Mouse (Mus musculus): ENCODE data around the gene Wfdc15b. TPM values are rescaled to one million over a fixed set of nuclear protein-coding genes. Genes with fewer than 3 reads are reported as not detected.

Gene Wfdc15b
- total RNA-seq, 2 experiments from 2014 or later: not detected

DNA sequence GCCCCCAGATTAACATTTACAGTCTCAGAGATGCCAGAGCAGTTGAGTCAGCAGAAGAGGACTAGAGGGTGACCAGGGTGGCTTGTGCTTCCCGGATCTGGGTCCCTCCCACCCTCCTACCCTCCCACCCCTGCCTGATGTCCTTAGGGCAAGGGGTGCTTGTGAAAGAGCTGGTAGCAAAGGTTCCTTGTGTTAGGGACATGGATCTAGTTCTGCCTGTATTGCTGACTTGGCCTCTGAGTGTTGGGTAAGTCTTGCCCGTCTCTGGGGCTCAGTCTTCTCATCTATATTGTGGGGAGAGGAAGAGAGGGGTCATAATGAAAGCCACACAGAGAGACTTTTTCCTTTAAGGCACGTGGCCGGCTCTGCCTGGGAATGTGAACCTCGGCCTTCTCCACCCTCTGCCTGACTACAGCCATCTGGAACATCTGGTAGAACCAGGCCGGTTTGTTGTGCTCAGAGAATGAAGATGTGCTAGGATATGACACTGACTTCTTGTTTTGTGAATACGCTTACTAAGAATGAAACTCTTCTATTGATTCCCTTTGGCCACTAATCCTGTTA, 38.7 kb downstream of the Wfdc15b start, which contains the start of gene Wfdc5:
Gene Wfdc5 (minus strand): TSS at position 51 of the 564 bp plus-strand sequence.
- no peak for DNase-seq (ENCODE audit: low spot score in 2 of 2)
- intact Hi-C loops (cut with DNase I): loop anchor here (10.0 kb wide), 1 partner anchor 202 kb away; the partner anchor contains the start of gene Slpi

DNA sequence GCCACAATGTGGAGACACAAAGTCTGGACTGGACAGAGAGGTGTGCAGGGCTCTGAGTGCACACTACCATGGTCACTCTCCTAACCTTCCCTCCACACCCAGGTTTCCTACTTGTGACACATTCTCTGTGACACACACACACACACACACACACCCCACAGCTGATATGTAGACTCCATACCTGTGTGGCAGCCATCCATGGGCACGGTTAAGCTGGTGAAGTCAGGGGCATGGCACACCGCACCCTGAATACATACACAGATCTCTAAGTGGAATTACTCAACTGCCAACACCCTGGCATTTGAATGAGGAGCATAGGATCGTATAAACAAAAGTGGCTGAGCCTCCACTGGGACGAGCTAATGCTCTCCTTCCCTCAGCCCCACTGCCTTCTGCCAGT, 40.7 kb downstream of the Wfdc15b start:
- intact Hi-C loops (cut with DNase I): loop anchor here (10.0 kb wide), 1 partner anchor 204 kb away; the partner anchor contains the start of gene Slpi
- no peak for DNase-seq (ENCODE audit: low spot score in 2 of 2)

DNA sequence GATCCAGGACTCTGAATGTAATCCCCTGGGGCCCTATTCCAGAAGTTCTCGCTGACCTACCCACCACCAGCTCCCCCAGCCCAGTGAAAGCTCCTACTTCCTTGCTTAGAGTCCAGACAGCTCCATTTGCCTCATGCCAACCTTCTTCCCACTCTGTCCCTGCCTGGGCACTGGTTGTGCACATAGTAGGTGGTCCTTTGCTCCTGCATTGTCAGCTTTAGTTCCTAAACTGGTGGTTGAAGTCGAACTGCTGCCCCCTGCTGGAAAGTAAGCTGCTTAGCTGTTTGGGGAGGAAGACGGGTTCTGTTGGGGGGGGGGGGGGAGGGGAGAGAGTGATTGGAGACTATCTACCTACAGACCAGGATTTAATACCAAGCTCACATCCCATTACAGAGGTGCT, 41.3 kb downstream of the Wfdc15b start:
- intact Hi-C loops (cut with DNase I): loop anchor here (10.0 kb wide), 1 partner anchor 205 kb away; the partner anchor contains the start of gene Slpi
- no peak for DNase-seq (ENCODE audit: low spot score in 2 of 2)

DNA sequence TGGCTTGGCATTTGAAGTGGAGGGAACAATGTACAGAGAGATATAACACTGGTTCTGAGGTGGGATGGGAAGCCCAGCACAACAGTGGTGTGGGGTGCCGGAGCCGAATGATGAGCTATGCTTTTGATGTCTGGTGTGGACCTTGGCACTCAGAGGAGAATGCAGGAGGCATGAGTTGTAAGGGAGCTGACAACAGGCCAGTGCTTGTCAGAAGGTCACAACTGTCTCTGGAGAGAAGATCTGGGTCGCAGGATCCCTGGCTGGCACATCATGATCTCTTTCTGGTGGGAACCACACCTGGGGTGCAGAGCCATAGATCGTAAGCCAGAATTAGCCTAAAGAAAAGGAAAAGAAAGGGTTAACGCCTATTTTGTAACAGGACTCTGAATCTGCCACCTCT, 43.6 kb downstream of the Wfdc15b start:
- intact Hi-C loops (cut with DNase I): no loop called here
- DNase-seq (ENCODE audit: low spot score in 2 of 2): no peak

DNA sequence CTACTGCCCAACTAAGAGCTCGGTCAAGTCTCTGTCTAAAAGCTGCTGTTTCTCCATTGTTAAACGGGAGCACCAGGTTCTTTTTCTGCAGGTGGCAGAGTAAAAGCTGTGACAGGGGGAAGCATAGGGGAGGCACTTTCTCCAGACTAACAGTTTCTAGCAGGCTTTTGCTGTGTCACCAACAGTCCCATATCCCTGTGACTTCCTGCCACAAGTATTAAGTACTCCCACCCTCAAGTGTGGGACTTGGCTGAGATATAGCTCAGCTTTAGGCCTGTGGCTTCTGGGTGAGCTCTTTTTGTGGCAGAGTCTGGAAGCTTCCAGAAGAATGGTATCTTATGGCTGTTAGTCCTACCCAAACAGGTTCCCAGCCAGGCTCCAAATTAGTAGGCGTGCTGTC, 45.6 kb downstream of the Wfdc15b start:
- intact Hi-C loops (cut with DNase I): no loop called here

DNA sequence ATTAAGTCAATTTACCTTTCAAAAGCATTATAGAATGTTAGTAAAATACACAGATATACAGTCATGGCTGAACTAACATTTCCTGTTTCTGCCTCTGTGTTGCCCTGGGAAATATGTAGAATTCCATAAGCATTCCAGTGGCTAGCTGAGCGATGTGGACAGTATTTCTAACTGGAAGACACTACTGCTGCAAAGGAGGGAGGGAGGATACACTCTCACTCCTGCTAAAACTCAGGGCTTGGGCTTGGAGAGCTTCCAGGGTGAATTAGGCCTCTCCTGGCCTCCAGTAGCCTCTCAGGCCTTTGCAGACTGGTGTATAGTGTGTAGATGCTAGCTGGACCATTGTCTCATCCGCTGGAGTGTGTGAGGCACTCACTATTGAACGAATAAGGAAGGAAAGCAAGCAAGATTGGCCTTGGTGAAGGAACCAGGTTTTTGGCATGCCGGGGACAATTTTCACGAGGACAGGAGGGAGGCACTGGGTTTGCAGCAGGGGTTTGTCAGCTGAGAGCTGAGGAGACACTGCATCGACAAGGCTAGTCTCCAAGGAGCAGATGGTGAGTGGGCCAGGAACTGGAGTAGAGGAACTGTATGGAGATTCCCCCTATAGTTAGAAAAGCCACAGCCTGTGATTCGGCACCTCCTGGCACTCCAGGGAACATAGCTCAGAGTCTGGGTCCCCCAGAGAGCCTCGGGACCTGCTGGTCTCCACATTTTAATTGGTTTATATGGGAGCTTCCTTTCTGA, 46.6 kb downstream of the Wfdc15b start:
- peak; percentile 83 to 87 for DNase-seq (ENCODE audit: low spot score in 2 of 2)
- intact Hi-C loops (cut with DNase I): loop anchor here (5.0 kb wide), 1 partner anchor 38 kb away; no protein-coding TSS in a partner anchor

More for the DNA sequence above, 45.6 kb downstream of the Wfdc15b start:
- DNase-seq (ENCODE audit: low spot score in 2 of 2): no peak

DNA sequence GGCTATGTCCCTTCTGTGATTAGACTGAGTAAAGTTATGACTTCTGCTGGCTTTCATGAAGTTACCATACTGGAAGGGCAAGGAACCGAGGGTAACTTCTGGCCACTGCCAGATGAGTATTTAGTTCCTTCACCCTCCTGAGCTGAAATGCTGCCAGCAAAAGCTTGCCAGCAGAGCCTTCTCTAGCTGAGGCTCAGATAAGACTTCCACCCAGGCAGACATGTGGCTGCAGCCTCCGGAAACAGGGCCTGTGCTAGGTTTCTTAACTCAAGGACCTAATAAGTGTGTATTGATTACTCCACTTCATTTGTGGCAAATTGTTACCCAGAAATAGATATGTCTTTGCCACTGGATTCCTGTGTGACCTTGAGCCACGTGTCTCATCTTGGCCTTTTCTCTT, 48.1 kb downstream of the Wfdc15b start:
- intact Hi-C loops (cut with DNase I): loop anchor here (5.0 kb wide), 1 partner anchor 36 kb away; no protein-coding TSS in a partner anchor
- DNase-seq (ENCODE audit: low spot score in 2 of 2): no peak

DNA sequence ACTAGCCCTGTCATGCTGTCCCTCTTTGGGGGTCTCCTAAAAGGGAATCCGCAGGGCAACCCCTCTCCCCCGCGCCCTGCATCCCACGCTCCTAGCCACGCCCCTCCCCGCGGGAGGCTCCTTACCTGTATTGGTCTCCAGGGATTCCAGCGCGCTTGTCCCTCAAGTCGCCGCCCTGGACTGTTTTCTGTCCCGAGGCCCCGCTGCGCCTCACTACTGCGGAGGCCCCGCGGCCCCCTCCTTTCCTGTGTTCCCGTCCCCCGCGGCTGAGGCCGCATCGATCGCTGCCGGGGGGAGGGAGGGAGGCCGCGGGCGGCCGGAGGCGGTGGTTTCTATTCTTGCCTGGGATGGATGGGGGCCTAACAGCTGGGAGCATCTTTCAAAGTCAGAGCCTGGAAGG, 50.6 kb downstream of the Wfdc15b start, which contains the start of gene Kcns1:
Gene Kcns1 (minus strand): TSS at position 212 of the 400 bp plus-strand sequence.
- intact Hi-C loops (cut with DNase I): loop anchor here (5.0 kb wide), 1 partner anchor 34 kb away; no protein-coding TSS in a partner anchor
- DNase-seq (ENCODE audit: low spot score in 2 of 2): peak in 1 of 2 experiments; percentile 47

DNA sequence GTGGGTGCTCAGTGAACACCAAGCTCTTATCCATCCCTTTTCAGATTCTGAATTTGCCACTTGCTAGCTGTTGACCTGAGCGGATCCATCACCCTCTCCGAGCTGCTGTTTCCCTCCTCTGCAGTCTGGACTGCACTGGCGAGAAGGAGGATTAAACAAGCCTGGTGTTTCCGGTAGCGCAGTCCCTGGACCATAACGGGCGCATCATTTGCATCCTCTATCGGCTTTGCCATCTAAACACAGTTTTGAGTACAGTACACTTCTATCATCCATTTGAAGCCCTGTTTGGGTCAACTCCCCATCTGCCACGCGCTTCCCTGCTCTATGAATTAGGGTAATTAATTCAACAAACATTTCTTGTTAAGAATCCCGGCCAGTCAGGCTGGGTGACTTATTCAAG, 51.1 kb downstream of the Wfdc15b start:
- intact Hi-C loops (cut with DNase I): loop anchor here (5.0 kb wide), 1 partner anchor 33 kb away; no protein-coding TSS in a partner anchor

DNA sequence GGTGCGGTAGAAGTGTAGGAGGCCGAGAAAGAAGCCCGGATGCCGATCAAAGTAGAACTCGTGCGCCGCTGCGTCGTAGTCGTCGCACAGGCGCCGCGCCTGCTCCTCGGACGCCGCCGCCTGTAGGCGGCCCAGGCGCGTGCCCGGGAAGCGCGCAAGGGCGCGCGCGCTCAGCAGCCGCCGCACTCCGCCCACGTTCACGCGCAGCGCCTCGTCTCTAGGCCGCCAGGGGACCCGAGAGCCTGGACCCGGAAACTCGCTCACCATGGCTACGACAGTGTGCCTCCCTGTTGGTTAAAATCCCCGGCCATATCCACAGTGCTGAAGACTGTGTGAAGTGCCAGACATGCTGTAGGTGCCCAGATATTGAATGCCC, 52.9 kb downstream of the Wfdc15b start:
- peak; percentile 50 to 62 for DNase-seq (ENCODE audit: low spot score in 2 of 2)
- intact Hi-C loops (cut with DNase I): no loop called here

More for the DNA sequence above, 51.1 kb downstream of the Wfdc15b start:
- no peak for DNase-seq (ENCODE audit: low spot score in 2 of 2)

DNA sequence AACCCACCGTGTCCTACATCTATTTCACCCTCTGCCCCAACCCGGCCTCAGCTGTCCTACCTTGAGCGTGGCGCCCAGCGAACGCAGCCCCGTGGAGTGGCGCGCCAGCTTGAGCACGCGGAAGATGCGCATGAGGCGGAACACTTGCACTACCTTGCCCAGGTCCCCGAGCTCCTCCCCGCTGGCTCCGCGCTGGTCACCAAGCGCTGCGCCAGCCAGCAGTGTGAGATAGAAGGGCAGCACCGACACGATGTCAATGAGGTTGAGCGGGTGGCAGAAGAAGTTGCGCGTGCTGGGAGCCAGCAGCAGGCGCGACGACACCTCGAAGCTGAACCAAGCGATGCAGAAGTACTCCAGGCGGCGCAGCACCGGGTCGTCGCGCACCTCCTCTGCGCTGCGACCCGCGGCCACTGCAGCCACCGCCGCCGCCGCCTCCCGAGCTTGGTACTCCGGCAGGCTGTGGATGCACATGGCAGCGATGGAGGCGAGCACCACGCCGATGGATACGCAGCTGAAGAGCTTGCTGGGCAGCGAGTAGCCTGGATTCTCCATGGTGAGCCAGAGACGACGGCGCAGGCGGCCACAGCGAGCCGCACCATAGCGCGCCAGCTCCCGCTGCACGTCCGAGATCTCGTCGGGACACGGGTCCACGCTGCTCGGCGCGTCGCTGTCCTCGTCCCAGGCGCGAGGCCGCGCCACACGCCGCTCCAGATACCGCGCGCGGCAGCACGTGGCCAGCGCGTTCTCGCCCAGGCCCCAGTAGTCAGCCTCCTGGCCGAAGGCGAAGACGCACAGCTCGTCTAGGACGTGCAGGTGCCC, 53.5 kb downstream of the Wfdc15b start:
- DNase-seq (ENCODE audit: low spot score in 2 of 2): peak in 1 of 2 experiments; percentile 28

DNA sequence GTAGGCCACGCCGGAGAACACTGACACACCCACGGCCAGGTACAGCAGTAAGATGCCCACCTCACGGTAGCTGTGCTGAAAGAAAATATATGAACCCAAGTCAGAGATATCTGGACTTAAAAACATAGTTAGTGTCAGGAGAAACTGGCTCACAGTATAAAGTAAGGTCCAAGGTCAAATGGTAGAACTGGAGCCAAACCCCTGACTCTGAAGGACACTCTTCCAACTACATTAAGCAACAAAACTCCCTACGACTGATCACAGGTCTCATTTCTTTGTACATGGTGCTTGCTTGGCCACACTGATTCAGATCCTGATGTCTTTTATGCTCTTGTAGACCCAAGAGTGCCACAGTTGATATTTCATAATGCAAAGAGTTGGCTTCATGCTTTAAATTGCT, 56.5 kb downstream of the Wfdc15b start:
- no peak for DNase-seq (ENCODE audit: low spot score in 2 of 2)
- intact Hi-C loops (cut with DNase I): no loop called here

More for the DNA sequence above, 53.5 kb downstream of the Wfdc15b start:
- intact Hi-C loops (cut with DNase I): no loop called here

Other genes with a start within 250 kb of the Wfdc15b start
- 100 to 1,000 TPM; 422 to 471 TPM for gene Ywhab, start 226.7 kb downstream of the Wfdc15b start, total RNA-seq (2021)
- gene Pabpc1l, start 196.2 kb downstream of the Wfdc15b start, total RNA-seq (2021): 1 to 10 TPM in 1 of 2 experiments, under 1 TPM in 1; 0.44 to 2.0 TPM
- 10 to 100 TPM; 31.1 to 39.7 TPM for gene Stk4, start 151.3 kb downstream of the Wfdc15b start, total RNA-seq (2021)
- gene Tomm34, start 150.5 kb downstream of the Wfdc15b start, total RNA-seq (2021): 10 to 100 TPM; 72.6 to 72.8 TPM
- gene Kcns1, start 50.5 kb downstream of the Wfdc15b start, total RNA-seq (2021): 10 to 100 TPM; 15.7 to 20.3 TPM
- gene Wfdc5, start 38.9 kb downstream of the Wfdc15b start, total RNA-seq (2021): not detected
- gene Wfdc12, start 31.1 kb downstream of the Wfdc15b start, total RNA-seq (2021): not detected
- gene Wfdc15a, start 21.5 kb downstream of the Wfdc15b start, total RNA-seq (2021): not detected
- gene Svs2, start 16.8 kb upstream of the Wfdc15b start, total RNA-seq (2021): not detected
- gene Svs3b, start 35.0 kb upstream of the Wfdc15b start, total RNA-seq (2021): not detected
- gene Svs4, start 56.8 kb upstream of the Wfdc15b start, total RNA-seq (2021): not detected
- gene Svs3a, start 67.6 kb upstream of the Wfdc15b start, total RNA-seq (2021): not detected
- not detected for gene Svs6, start 95.1 kb upstream of the Wfdc15b start, total RNA-seq (2021)
- not detected for gene Svs5, start 111.1 kb upstream of the Wfdc15b start, total RNA-seq (2021)
- 1 to 10 TPM; 1.0 to 1.5 TPM for gene Slpi, start 167.4 kb upstream of the Wfdc15b start, total RNA-seq (2021)
- under 1 TPM; 0.30 to 0.34 TPM for gene Rbpjl, start 181.5 kb upstream of the Wfdc15b start, total RNA-seq (2021)
- gene Matn4, start 183.5 kb upstream of the Wfdc15b start, total RNA-seq (2021): 10 to 100 TPM; 11.4 to 13.0 TPM
- 10 to 100 TPM; 98.5 TPM for gene Sdc4, start 222.2 kb upstream of the Wfdc15b start, total RNA-seq (2021)
- 10 to 100 TPM; 34.7 to 40.4 TPM for gene Sys1, start 235.3 kb upstream of the Wfdc15b start, total RNA-seq (2021)
- gene Gm20458, start 239.3 kb upstream of the Wfdc15b start, total RNA-seq (2021): 10 to 100 TPM in 1 of 2 experiments, 1 to 10 TPM in 1; 8.1 to 14.9 TPM

Data from left cerebral cortex, postnatal 36 days (tissue).